Mouse (Mus musculus): ENCODE data around the gene Agap2.

Gene Agap2

GRCm38 (mm10) chr10:127076082-127076481 lies 998 bp downstream of the Agap2 start:
- DNase-seq (ENCODE audit: low read depth, low spot score), result no peak

DNA sequence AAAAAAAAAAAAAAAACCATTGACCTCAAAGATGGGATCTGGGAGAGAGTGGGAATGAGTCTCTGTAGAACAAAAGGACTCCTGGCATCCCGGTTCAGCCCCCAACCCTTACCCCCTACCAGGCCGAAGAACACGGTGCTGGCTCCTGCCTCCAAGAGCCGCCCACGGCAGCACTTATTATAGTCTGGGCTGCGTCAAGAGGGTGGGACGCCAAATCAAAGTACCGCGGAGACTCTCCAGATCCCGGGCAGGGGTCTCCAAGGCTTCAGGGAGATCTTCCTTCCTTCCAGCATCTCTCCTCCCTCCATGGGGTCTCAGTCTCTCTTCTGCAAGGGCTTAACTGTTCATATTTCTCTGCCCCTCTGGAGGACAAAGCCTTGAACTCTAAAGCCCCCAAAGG lies 2.4 kb downstream of the Agap2 start:
- no peak for DNase-seq (ENCODE audit: low read depth, low spot score)

DNA sequence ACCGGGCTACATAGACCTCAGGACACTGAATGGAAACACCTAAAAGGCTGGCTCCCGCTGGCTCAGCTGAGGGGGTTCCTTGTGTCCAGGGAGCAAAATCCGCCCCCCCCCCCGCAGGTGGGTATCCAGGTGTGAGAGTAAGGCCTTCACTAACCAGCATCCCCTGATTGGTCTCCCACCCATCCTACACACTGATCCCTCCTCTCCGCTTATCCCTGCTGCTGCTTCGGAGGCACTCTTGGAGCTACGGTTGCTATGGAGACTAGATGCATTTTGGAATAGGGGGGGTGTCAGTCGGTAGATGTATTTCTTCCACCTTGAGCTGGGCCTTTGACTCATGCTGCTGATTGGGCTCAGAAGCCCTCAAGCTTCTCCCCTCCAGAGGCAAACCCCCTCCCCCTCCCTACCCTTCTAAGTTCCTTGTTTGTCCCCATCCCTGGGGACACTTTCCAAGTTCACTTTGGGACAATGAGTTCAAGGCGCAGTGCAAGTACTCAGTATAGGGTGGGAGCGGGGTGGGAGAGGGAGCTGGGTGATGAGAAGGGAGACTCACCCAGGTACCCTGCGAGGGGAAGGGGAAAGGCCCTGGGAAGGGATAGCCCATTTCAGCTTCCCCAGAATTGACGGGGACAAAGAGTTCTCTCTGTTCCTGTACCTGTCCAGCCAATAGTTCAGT lies 3.1 kb downstream of the Agap2 start:
- no peak for DNase-seq (ENCODE audit: low read depth, low spot score)

GRCm38 (mm10) chr10:127078677-127079575 lies 3.8 kb downstream of the Agap2 start:
- DNase-seq (ENCODE audit: low read depth, low spot score), result no peak

DNA sequence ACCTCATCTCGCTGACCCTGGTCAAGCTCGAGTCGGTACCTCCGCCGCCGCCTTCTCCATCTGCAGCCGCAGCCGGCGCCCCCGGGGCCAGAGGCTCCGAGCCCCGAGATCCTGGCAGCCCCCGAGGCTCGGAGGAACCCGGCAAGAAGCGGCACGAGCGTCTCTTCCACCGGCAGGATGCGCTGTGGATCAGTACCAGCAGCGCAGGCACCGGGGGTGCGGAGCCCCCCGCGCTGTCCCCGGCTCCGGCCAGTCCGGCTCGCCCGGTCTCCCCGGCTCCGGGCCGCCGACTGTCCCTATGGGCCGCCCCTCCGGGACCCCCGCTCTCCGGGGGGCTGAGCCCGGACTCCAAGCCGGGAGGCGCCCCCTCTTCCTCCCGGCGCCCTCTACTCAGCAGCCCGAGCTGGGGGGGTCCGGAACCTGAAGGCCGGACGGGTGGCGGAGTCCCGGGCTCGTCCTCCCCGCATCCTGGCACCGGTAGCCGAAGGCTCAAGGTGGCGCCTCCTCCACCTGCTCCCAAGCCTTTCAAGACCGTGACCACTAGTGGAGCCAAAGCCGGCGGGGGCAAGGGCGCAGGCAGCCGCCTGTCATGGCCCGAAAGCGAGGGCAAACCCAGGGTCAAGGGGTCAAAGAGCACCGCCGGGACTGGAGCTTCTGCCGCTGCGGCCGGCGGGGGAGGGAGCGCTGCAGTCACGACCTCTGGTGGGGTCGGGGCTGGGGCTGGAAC lies 4.7 kb downstream of the Agap2 start:
- DNase-seq (ENCODE audit: low read depth, low spot score), result no peak

DNA sequence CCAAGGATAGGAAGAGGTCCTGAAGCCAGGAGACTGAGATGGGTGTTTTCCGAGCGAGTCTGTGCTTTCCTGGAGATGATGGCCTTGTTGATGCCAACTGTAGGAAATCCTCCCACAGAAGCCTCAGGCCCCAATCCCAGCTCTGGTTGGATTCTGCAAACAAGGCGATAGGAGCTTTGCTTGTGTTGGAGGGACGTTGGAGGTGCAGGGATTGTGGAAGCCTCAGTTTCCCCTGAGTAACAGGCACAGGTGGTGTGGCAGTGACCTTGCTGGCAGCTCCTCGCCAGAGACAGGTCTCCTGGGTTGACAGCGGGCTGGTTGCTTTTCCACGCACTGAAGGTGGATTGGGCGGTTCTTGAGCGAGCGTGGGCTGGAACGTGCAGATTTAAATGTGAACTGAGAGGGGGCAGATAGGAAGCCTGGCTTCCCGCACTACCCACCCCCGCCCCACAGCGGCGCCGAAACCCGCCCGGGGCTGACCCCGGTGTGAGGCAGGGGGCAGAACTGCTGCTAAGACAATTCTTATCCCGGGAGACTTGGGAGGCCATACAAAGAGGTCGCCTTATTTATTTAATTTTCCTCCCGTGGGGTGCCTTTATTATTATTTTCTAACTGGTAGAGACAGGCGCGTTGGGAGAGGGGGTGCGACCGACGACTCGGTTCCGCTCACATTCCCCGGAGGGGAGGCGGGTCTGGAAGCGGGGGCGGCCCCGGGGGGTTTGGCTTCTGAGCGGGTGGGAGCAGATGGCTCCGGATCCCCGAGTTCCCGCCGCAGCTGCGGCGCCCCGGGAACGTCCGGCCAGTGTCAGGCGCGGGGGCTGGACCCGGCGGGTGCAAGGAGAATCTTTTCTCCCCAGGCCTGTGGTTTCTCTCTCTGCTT lies 6.1 kb downstream of the Agap2 start:
- no peak for DNase-seq (ENCODE audit: low read depth, low spot score)

DNA sequence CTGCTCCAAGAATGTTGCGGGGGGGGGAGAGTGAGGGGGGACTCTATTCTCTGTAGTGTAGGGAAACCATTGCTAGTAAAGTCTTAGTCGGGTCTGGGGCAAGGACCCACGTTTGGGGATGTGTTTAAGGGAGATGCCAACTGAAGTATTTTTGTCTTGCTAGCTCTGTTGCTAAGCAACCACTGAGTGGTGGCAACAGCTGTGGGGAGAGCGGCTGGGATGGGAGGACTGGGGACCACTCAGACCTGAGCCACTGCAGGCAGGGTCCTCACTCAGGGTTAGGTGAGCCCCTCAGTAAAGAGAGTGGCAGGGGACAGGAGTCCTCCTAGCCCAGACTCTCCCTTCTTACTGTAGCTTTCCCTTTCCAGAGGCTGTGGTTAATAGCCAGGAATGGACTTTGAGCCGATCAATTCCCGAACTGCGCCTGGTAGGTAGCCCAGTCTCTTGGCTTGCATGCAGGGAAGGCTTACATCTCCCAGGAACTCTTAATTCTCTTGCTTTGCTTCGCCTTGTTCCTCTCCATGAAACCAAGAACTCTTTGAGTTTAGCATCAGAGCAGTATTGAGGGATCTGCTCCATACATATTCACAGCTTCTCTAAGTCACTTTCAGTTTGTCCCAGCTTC lies 7.0 kb downstream of the Agap2 start:
- no peak for DNase-seq (ENCODE audit: low read depth, low spot score)

GRCm38 (mm10) chr10:127083292-127083914 lies 8.3 kb downstream of the Agap2 start:
- no peak for DNase-seq (ENCODE audit: low read depth, low spot score)

- no peak for DNase-seq (ENCODE audit: low read depth, low spot score)
Measured at GRCm38 (mm10) chr10:127083915-127084306, 8.8 kb downstream of the Agap2 start.

GRCm38 (mm10) chr10:127085052-127085451 lies 10.0 kb downstream of the Agap2 start:
- DNase-seq (ENCODE audit: low read depth, low spot score), result no peak

- DNase-seq (ENCODE audit: low read depth, low spot score), result no peak
Measured at GRCm38 (mm10) chr10:127085633-127086032, 10.5 kb downstream of the Agap2 start.

DNA sequence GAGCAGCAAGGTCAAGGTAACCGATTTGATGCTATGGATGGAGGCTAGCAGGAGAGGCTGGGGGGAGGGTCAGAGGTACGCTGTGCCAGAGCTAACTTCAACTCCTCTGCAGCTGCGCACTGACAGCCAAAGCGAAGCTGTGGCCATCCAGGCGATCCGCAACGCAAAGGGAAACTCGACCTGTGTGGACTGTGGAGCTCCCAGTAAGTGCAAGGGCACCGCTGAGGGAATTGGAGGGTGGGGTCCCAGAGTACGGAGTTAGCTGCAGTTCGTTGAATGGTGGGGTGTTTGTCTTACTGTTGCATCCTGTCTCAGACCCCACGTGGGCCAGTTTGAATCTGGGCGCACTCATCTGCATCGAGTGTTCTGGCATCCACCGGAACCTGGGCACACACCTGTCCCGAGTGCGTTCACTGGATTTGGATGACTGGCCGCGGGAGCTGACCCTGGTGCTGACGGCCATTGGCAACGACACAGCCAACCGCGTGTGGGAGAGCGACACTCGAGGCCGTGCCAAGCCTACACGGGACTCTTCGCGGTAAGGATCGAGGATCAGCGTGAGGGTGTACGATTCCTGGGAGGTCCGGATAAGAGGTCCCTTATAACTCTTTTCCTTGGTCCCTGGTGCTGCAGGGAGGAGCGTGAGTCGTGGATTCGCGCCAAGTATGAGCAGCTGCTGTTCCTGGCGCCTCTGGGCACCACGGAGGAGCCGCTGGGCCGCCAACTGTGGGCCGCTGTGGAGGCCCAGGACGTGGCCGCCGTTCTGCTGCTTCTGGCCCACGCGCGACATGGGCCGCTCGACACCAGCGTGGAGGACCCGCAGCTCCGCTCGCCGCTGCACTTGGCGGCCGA lies 15.7 kb downstream of the Agap2 start:
- DNase-seq (ENCODE audit: low read depth, low spot score), result no peak

- DNase-seq (ENCODE audit: low read depth, low spot score), result no peak
Measured at GRCm38 (mm10) chr10:127091507-127092396, 16.7 kb downstream of the Agap2 start.

- no peak for DNase-seq (ENCODE audit: low read depth, low spot score)
Measured at GRCm38 (mm10) chr10:127092742-127093141, 17.7 kb downstream of the Agap2 start.

DNA sequence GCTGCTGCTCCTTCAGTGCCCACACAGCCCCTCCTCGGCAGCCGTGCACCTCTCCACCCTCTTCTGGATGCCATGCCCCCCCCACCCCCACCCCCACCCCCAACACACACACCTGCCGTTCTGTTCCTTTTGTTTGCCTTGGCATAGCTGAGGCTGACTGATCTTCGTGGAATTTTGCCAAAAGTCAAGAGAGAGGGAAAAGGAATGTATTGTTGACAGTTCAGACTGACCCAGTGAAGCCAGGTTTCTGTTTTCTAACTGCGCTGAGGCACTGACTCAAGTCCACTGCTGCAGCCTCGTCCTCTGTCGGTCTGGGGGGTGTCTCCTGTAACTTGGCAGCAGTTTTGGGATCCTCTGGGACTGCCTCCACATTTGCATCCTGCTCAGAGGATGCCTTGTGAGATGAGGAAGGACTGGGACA lies 19.3 kb downstream of the Agap2 start:
- no peak for DNase-seq (ENCODE audit: low read depth, low spot score)

GRCm38 (mm10) chr10:127098514-127098913 lies 23.4 kb downstream of the Agap2 start:
- DNase-seq (ENCODE audit: low read depth, low spot score), result no peak

DNA sequence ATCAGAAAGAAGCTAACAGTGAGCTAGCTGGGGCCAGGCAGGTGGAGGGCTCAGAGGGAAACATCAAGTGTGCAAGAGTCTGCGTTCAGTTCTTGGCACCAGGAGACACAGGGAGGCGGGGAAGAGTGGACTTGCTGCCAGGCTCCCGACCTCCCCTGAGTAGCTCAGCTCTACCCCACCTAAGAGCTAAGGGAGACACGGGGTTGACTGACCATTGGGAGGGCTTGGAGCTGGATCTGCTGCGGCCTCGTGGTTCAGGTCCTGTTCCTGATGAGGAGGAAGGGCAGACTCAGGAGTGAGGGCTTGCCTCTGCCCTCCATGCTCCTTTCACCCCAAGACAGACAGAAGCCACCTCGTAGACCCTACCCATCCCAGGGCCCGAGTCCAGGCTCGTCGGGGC lies 24.1 kb downstream of the Agap2 start:
- DNase-seq (ENCODE audit: low read depth, low spot score), result no peak

- no peak for DNase-seq (ENCODE audit: low read depth, low spot score)
Measured at GRCm38 (mm10) chr10:127099868-127100267, 24.8 kb downstream of the Agap2 start.

Data from brain, embryonic 18.5 days (tissue).